Mouse (Mus musculus): ENCODE results near the gene Crybb2.

DNA sequence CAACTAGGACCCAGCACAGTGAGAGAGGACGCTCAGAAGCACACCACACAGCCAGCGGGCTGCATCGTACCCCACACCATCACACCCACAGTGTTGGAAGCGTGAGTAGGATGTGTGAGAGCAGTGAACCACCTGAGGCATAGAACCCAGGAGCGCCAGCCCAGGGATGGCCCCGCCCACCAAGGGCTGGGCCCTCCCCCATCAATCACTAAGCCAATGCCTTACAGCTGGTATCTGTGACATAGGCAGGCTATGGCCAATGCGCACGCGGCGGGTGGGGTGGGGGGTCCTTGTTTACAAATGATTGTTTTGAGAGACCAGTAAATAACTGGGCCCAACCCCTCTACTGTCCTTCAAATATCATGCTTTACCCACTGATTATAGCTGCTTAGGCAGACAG lies 46.0 kb upstream of the Crybb2 start:
- no peak for TF ChIP-seq POLR2A (IDR thresholded peaks at IDR 0.05; ENCODE audit: insufficient read depth, low read depth, low read length)
- no peak for TF ChIP-seq CTCF (IDR thresholded peaks at IDR 0.05; ENCODE audit: insufficient read depth, low read depth, low read length)
